Mouse (Mus musculus) heart, embryonic 14.5 days (tissue): ENCODE results near the gene Tbce. TPM values are rescaled to one million over a fixed set of nuclear protein-coding genes. Genes with fewer than 3 reads are reported as not detected.
"Not testable (repeated sequence)": the region's sequence is repeated elsewhere in the genome, so short reads cannot be mapped to it uniquely, and the experiment has no call there.

Experiments used
- ATAC-seq: fragments of 200-750 bp; cut with Nextera tagmentation; 2 replicates; pipeline ENCODE4 v1.8.0; 2017; ENCODE audit warnings: low read depth, moderate TSS enrichment; ENCODE audit not compliant: insufficient number of reproducible peaks, insufficient read depth, low FRiP score
- H3K27ac ChIP-seq, 2 experiments: fragments of 200-500 bp in 1 of 2; fragments of 300-500 bp in 1 of 2; sonication (generic) in 1 of 2; replicated peaks in 1 of 2; 2 replicates each; pipeline ENCODE4 v1.5.1; 2012 to 2014; ENCODE audit warnings: low read depth in 2 of 2, low read length in 2 of 2, control low read depth in 1 of 2, mild to moderate bottlenecking in 1 of 2, mixed read lengths in 1 of 2; ENCODE audit not compliant: control insufficient read depth in 1 of 2, insufficient read depth in 1 of 2
- H3K27me3 ChIP-seq: fragments of 300-500 bp; sonication (generic); 2 replicates; pipeline ENCODE4 v1.6.1; 2014; ENCODE audit warnings: mild to moderate bottlenecking, low read length, control low read depth; ENCODE audit not compliant: control insufficient read depth, insufficient read depth
- H3K36me3 ChIP-seq: fragments of 300-500 bp; sonication (generic); 2 replicates; pipeline ENCODE4 v1.6.1; 2014; ENCODE audit warnings: mild to moderate bottlenecking, control low read depth, low read length, mixed read lengths; ENCODE audit not compliant: control insufficient read depth, insufficient read depth
- H3K4me1 ChIP-seq, 2 experiments: fragments of 200-500 bp in 1 of 2; fragments of 300-500 bp in 1 of 2; sonication (generic) in 1 of 2; 2 replicates each; pipeline ENCODE4 v1.6.1; 2012 to 2014; ENCODE audit warnings: low read length in 2 of 2, control low read depth in 1 of 2, mixed read lengths in 1 of 2; ENCODE audit not compliant: control insufficient read depth in 2 of 2, insufficient read depth in 2 of 2
- H3K4me2 ChIP-seq: fragments of 300-500 bp; sonication (generic); 2 replicates; pipeline ENCODE4 v1.6.1; 2014; ENCODE audit warnings: mild to moderate bottlenecking, low read length
- H3K4me3 ChIP-seq, 2 experiments: fragments of 200-500 bp in 1 of 2; fragments of 300-500 bp in 1 of 2; sonication (generic) in 1 of 2; 2 replicates each; pipeline ENCODE4 v1.5.1; 2012 to 2014; ENCODE audit warnings: low read length in 2 of 2, mild to moderate bottlenecking in 2 of 2, control low read depth in 1 of 2, low read depth in 1 of 2, moderate library complexity in 1 of 2; ENCODE audit not compliant: control insufficient read depth in 1 of 2, insufficient read depth in 1 of 2
- H3K9ac ChIP-seq: fragments of 300-500 bp; sonication (generic); 2 replicates; pipeline ENCODE4 v1.6.1; 2014; ENCODE audit warnings: mild to moderate bottlenecking, low read length
- H3K9me3 ChIP-seq: fragments of 300-500 bp; sonication (generic); 2 replicates; pipeline ENCODE4 v1.6.1; 2016; ENCODE audit warnings: low read length, control low read depth; ENCODE audit not compliant: control insufficient read depth
- WGBS: fragments of 180-500 bp; shearing (Covaris S2); extraction: QIAGEN DNeasy Blood & Tissue Kit; methylation state at CpG from one replicate; pipeline ENCODE4 v1.1.7; 2014; 5-methylcytosine and 5-hydroxymethylcytosine counted together
- polyA plus RNA-seq: library from polyadenylated mRNA; unstranded; fragments of >200 nt; fragmentation: Nextera tagmentation; extraction: Ambion mirVana; gene quantifications from 2 replicates; pipeline ENCODE4 v1.2.1, GENCODE M21; 2014

Tbce gene
- polyA plus RNA-seq, 1 experiment from 2014 or later = 38.0 TPM

DNA sequence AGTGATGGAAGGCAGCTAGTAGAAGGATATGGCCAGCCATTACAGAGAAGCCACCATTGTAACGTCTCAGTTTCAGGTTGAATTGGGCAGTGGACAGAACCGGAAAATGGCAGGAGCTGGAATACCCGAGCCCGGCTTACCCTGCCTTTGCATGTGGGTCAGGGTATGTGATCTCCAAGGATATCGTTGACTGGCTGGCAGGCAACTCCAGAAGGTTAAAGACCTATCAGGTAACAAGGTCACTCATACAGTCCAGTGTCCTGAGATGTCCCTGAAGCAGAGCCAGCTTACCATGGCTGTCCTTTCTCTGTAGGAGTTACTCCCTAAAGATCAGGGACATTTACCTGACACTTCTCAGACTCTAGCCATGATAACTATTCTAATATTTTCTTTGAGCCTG lies 44.4 kb downstream of the Tbce start:
- Histone ChIP-seq H3K36me3 (peaks cover 90% of the 10 kb centered on the region), H3K9me3 (no peaks in the 10 kb centered on the region), H3K27ac (no peak overlapping the region), H3K27me3 (no peaks in the 10 kb centered on the region), H3K4me3 (no peak overlapping the region), H3K4me1 (no peaks in the 10 kb centered on the region), H3K9ac (no peak overlapping the region), H3K4me2 (no peak overlapping the region)
- WGBS = 89% methylated on average over 5 of the region's 5 CpGs
- ATAC-seq = no peak

- Histone ChIP-seq H3K27ac (no peak overlapping the region), H3K4me3 (no peak overlapping the region), H3K9me3 (no peaks in the 10 kb centered on the region), H3K4me1 (no peaks in the 10 kb centered on the region), H3K27me3 (no peaks in the 10 kb centered on the region), H3K9ac (no peak overlapping the region), H3K36me3 (peaks cover 85% of the 10 kb centered on the region), H3K4me2 (no peak overlapping the region)
- ATAC-seq = no peak
- 81% methylated on average over 3 of the region's 3 CpGs for WGBS
These were observed 46.4 kb downstream of the Tbce start for GRCm38 (mm10) chr13:13993041-13993440.

GRCm38 (mm10) chr13:13990391-13990790 lies 49.0 kb downstream of the Tbce start:
- H3K36me3 ChIP-seq = peaks cover 68% of the 10 kb centered on the region
- H3K4me3 ChIP-seq = no peak overlapping the region
- no peaks in the 10 kb centered on the region for H3K27me3 ChIP-seq
- H3K27ac ChIP-seq = no peak overlapping the region
- H3K9me3 ChIP-seq = no peaks in the 10 kb centered on the region
- no peaks in the 10 kb centered on the region for H3K4me1 ChIP-seq
- WGBS = 70% methylated on average over 2 of the region's 2 CpGs
- no peak overlapping the region for H3K9ac ChIP-seq
- H3K4me2 ChIP-seq = no peak overlapping the region
- no peak for ATAC-seq

GRCm38 (mm10) chr13:13989135-13989534 lies 50.3 kb downstream of the Tbce start:
- ATAC-seq = no peak
- Histone ChIP-seq H3K27ac (no peak overlapping the region), H3K9ac (no peak overlapping the region), H3K36me3 (peaks cover 56% of the 10 kb centered on the region), H3K27me3 (no peaks in the 10 kb centered on the region), H3K4me2 (no peak overlapping the region), H3K9me3 (no peaks in the 10 kb centered on the region), H3K4me3 (no peak overlapping the region), H3K4me1 (no peaks in the 10 kb centered on the region)
- WGBS = 95% methylated on average over 2 of the region's 2 CpGs

GRCm38 (mm10) chr13:13983523-13983922 lies 55.9 kb downstream of the Tbce start:
- WGBS = 80% methylated on average over 6 of the region's 6 CpGs
- Histone ChIP-seq H3K27ac (no peak overlapping the region), H3K36me3 (peaks cover 31% of the 10 kb centered on the region), H3K27me3 (no peaks in the 10 kb centered on the region), H3K4me2 (no peak overlapping the region), H3K4me1 (no peaks in the 10 kb centered on the region), H3K9ac (no peak overlapping the region), H3K9me3 (no peaks in the 10 kb centered on the region), H3K4me3 (no peak overlapping the region)
- no peak for ATAC-seq

DNA sequence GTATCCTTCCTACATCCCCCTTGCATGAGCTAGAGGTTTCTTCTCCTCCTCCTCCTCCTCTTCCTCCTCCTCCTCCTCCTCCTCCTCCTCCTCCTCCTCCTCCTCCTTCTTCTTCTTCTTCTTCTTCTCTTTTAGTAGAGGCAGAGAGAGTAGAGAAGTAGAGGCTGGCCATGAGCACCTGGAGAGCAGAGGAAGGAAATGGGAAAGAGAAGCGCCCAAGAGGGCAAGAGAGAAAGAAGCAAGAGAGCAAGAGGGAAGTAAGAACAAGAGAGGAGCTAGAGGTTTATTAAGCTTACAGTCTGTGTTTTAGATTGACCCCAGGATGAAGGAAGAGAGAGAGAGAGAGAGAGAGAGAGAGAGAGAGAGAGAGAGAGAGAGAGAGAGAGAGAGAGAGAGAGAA lies 57.6 kb downstream of the Tbce start:
- not testable (repeated sequence) for H3K9me3 ChIP-seq, H3K4me3 ChIP-seq, H3K27ac ChIP-seq, ATAC-seq, H3K4me2 ChIP-seq, H3K9ac ChIP-seq, H3K27me3 ChIP-seq, H3K4me1 ChIP-seq
- H3K36me3 ChIP-seq = peaks cover 19% of the 10 kb centered on the region
- WGBS = 94% methylated on average over 1 of the region's 1 CpGs

- Histone ChIP-seq H3K36me3 (peaks cover 17% of the 10 kb centered on the region), H3K4me3 (no peak overlapping the region), H3K4me2 (no peak overlapping the region), H3K9me3 (no peaks in the 10 kb centered on the region), H3K9ac (no peak overlapping the region), H3K4me1 (peaks cover 0 to 13% of the 10 kb centered on the region in 2 experiments; a peak in 3 of 4 replicates), H3K27ac (no peak overlapping the region), H3K27me3 (no peaks in the 10 kb centered on the region)
- no peak for ATAC-seq
- 91% methylated on average over 1 of the region's 1 CpGs for WGBS
These were observed 69.6 kb downstream of the Tbce start for GRCm38 (mm10) chr13:13969796-13970195.

DNA sequence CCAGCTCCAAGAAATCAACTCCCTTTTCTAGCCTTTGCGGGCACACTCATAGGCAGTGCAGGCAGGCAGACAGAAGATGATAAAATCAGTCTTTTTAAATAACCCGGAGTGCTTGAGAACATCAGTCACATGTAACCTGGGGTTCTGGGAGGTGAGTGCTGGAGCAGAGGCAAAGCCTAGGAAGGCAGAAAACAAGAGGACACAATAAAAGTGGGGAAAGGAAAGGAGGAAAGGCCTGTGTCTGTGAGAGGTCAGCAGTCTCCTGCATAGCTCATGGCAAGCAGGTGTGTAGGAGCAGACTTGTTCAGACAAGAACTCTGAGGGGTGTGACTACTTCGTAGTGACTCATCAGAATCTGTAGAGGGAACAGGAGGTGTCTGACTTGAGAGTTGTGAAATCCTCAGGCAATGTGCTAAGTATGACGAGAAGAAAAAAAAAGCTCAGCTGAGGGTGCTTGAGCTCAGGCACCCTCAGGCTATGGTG lies 70.8 kb downstream of the Tbce start:
- WGBS = 78% methylated on average over 4 of the region's 4 CpGs
- ATAC-seq = no peak

More for the DNA sequence above, 70.8 kb downstream of the Tbce start:
- no peaks in the 10 kb centered on the region for H3K9me3 ChIP-seq
- H3K9ac ChIP-seq = no peak overlapping the region
- H3K4me1 ChIP-seq = peaks cover 0 to 13% of the 10 kb centered on the region in 2 experiments; a peak in 3 of 4 replicates
- H3K36me3 ChIP-seq = peaks cover 14% of the 10 kb centered on the region
- no peak overlapping the region for H3K4me3 ChIP-seq
- H3K27me3 ChIP-seq = no peaks in the 10 kb centered on the region
- no peak overlapping the region for H3K27ac ChIP-seq
- no peak overlapping the region for H3K4me2 ChIP-seq
